Mouse (Mus musculus): ENCODE measurements around the gene Sirt2.

GRCm38 (mm10) chr7:28810107-28811066, 43.9 kb downstream of the Sirt2 start:
- peak; percentile 63 for TF ChIP-seq HCFC1 (IDR thresholded peaks at IDR 0.05; ENCODE audit: low read depth, low read length)
- TF ChIP-seq JUND (conservative IDR thresholded peaks at IDR 0.05; ENCODE audit: low read depth, low read length), result no peak
- TF ChIP-seq EP300 (IDR thresholded peaks at IDR 0.05; ENCODE audit: low read length), result no peak
- no peak for TF ChIP-seq GABPA (IDR thresholded peaks at IDR 0.05; ENCODE audit: insufficient replicate concordance, low read depth, low read length)
- peak; percentile 72; the same call in 1 of the 2 replicates for TF ChIP-seq TBP (conservative IDR thresholded peaks at IDR 0.05; ENCODE audit: low read depth, low read length)
- TF ChIP-seq CTCF (conservative IDR thresholded peaks at IDR 0.05 in 1 of 2, IDR thresholded peaks at IDR 0.05 in 1 of 2; ENCODE audit: low read depth in 2 of 2, low read length in 2 of 2), result peak in 1 of 2 experiments; percentile 57; a peak in 2 of 4 replicates
- no peak; the same call in 1 of the 2 replicates for TF ChIP-seq UBTF (IDR thresholded peaks at IDR 0.05; ENCODE audit: low read depth, low read length)
- TF ChIP-seq RAD21 (IDR thresholded peaks at IDR 0.05; ENCODE audit: low read depth, low read length), result no peak
- TF ChIP-seq POLR2A (IDR thresholded peaks at IDR 0.05; ENCODE audit: low read depth, low read length), result peak; percentile 70
- TF ChIP-seq ZC3H11A (IDR thresholded peaks at IDR 0.05; ENCODE audit: low read depth, low read length), result no peak
- TF ChIP-seq MAFK (IDR thresholded peaks at IDR 0.05; ENCODE audit: insufficient replicate concordance, low read length), result no peak
- TF ChIP-seq ZKSCAN1 (IDR thresholded peaks at IDR 0.05; ENCODE audit: borderline replicate concordance, low read depth, low read length), result no peak
